Mouse (Mus musculus): ENCODE measurements around the gene Akap13. TPM values are rescaled to one million over a fixed set of nuclear protein-coding genes. Genes with fewer than 3 reads are reported as not detected.
"Not testable (repeated sequence)": the region's sequence is repeated elsewhere in the genome, so short reads cannot be mapped to it uniquely, and the experiment has no call there.

The Akap13 gene
- total and polyA plus RNA-seq, 3 experiments: 11.4 to 32.5 (median 27.7) TPM

GRCm38 (mm10) chr7:75789746-75790145 lies 334.4 kb downstream of the Akap13 start:
- H3K4me2 ChIP-seq (ENCODE audit: insufficient read depth, low read depth, poor library complexity, severe bottlenecking): no peak overlapping the region
- no peaks in the 10 kb centered on the region for H3K9me3 ChIP-seq (replicated peaks; ENCODE audit: low read length)
- H3K79me2 ChIP-seq (replicated peaks; ENCODE audit: control insufficient read depth, extremely low read depth, insufficient read depth, poor library complexity, severe bottlenecking): no peaks in the 10 kb centered on the region
- TF ChIP-seq ELF1 (IDR thresholded peaks at IDR 0.05; ENCODE audit: low read depth, low read length) (no peak), KAT2A (IDR thresholded peaks at IDR 0.05; ENCODE audit: insufficient replicate concordance, low read length) (no peak), MXI1 (IDR thresholded peaks at IDR 0.05; ENCODE audit: low read depth, low read length) (no peak), SIN3A (IDR thresholded peaks at IDR 0.05; ENCODE audit: low read length) (no peak), HCFC1 (IDR thresholded peaks at IDR 0.05; ENCODE audit: low read depth, low read length) (no peak), MAFK (IDR thresholded peaks at IDR 0.05; ENCODE audit: insufficient replicate concordance, low read length) (no peak), USF1 (IDR thresholded peaks at IDR 0.05; ENCODE audit: low read depth, low read length) (no peak), ZNF384 (IDR thresholded peaks at IDR 0.05; ENCODE audit: low read depth, low read length) (no peak), TBP (conservative IDR thresholded peaks at IDR 0.05; ENCODE audit: low read depth, low read length) (no peak)
- H3K4me3 ChIP-seq (replicated peaks in 1 of 3; ENCODE audit: low read depth in 2 of 3, low read length in 2 of 3, poor library complexity in 1 of 3): no peak overlapping the region
- H3K36me3 ChIP-seq (replicated peaks in 1 of 2; ENCODE audit: control insufficient read depth in 1 of 2, insufficient read depth in 1 of 2, low read length in 1 of 2): no peaks in the 10 kb centered on the region
- no peak for DNase-seq (ENCODE audit: extremely low read depth)
- dilution Hi-C loops (cut with MboI; ENCODE audit: extremely low pct_ligation_motif_present, extremely low pct_unique_long_range_greater_than_20kb, low sequenced_read_pairs): no loop called here
- no peak overlapping the region for H3K9ac ChIP-seq (ENCODE audit: insufficient read depth, low read depth)
- H3K27me3 ChIP-seq (replicated peaks): no peaks in the 10 kb centered on the region
- H3K27ac ChIP-seq (ENCODE audit: insufficient read depth, low read depth): no peak overlapping the region
- in situ Hi-C loops (cut with MboI; ENCODE audit: low pct_ligation_motif_present, low pct_unique_long_range_greater_than_20kb, low sequenced_read_pairs): no loop called here
- H3K4me1 ChIP-seq (ENCODE audit: control insufficient read depth in 1 of 2, insufficient read depth in 2 of 2): peaks cover 22 to 81% of the 10 kb centered on the region in 2 experiments

GRCm38 (mm10) chr7:75791092-75791837 lies 335.9 kb downstream of the Akap13 start:
- H3K9ac ChIP-seq (ENCODE audit: insufficient read depth, low read depth); dilution Hi-C loops (cut with MboI; ENCODE audit: extremely low pct_ligation_motif_present, extremely low pct_unique_long_range_greater_than_20kb, low sequenced_read_pairs); H3K27ac ChIP-seq (ENCODE audit: insufficient read depth, low read depth); H3K9me3 ChIP-seq (replicated peaks; ENCODE audit: low read length); H3K79me2 ChIP-seq (replicated peaks; ENCODE audit: control insufficient read depth, extremely low read depth, insufficient read depth, poor library complexity, severe bottlenecking); H3K4me3 ChIP-seq (replicated peaks in 1 of 3; ENCODE audit: low read depth in 2 of 3, low read length in 2 of 3, poor library complexity in 1 of 3); H3K36me3 ChIP-seq (replicated peaks in 1 of 2; ENCODE audit: control insufficient read depth in 1 of 2, insufficient read depth in 1 of 2, low read length in 1 of 2); H3K4me2 ChIP-seq (ENCODE audit: insufficient read depth, low read depth, poor library complexity, severe bottlenecking); in situ Hi-C loops (cut with MboI; ENCODE audit: low pct_ligation_motif_present, low pct_unique_long_range_greater_than_20kb, low sequenced_read_pairs); DNase-seq (ENCODE audit: extremely low read depth); H3K27me3 ChIP-seq (replicated peaks): not testable (repeated sequence)
- peaks cover 18 to 80% of the 10 kb centered on the region in 2 experiments for H3K4me1 ChIP-seq (ENCODE audit: control insufficient read depth in 1 of 2, insufficient read depth in 2 of 2)

- Histone ChIP-seq H3K36me3 (replicated peaks in 1 of 2; ENCODE audit: control insufficient read depth in 1 of 2, insufficient read depth in 1 of 2, low read length in 1 of 2) (no peaks in the 10 kb centered on the region), H3K27ac (ENCODE audit: insufficient read depth, low read depth) (no peak overlapping the region), H3K9me3 (replicated peaks; ENCODE audit: low read length) (peaks cover 2% of the 10 kb centered on the region), H3K27me3 (replicated peaks) (no peaks in the 10 kb centered on the region), H3K4me2 (ENCODE audit: insufficient read depth, low read depth, poor library complexity, severe bottlenecking) (no peak overlapping the region), H3K9ac (ENCODE audit: insufficient read depth, low read depth) (no peak overlapping the region), H3K79me2 (replicated peaks; ENCODE audit: control insufficient read depth, extremely low read depth, insufficient read depth, poor library complexity, severe bottlenecking) (no peaks in the 10 kb centered on the region), H3K4me3 (replicated peaks in 1 of 3; ENCODE audit: low read depth in 2 of 3, low read length in 2 of 3, poor library complexity in 1 of 3) (no peak overlapping the region), H3K4me1 (ENCODE audit: control insufficient read depth in 1 of 2, insufficient read depth in 2 of 2) (peaks cover 11 to 67% of the 10 kb centered on the region in 2 experiments)
- no peak for DNase-seq (ENCODE audit: extremely low read depth)
- dilution Hi-C loops (cut with MboI; ENCODE audit: extremely low pct_ligation_motif_present, extremely low pct_unique_long_range_greater_than_20kb, low sequenced_read_pairs): no loop called here
- in situ Hi-C loops (cut with MboI; ENCODE audit: low pct_ligation_motif_present, low pct_unique_long_range_greater_than_20kb, low sequenced_read_pairs): no loop called here
- TF ChIP-seq NELFE (IDR thresholded peaks at IDR 0.05; ENCODE audit: low read depth, low read length) (no peak), USF1 (IDR thresholded peaks at IDR 0.05; ENCODE audit: low read depth, low read length) (no peak), CTCF (conservative IDR thresholded peaks at IDR 0.05 in 1 of 2, IDR thresholded peaks at IDR 0.05 in 1 of 2; ENCODE audit: low read depth in 2 of 2, low read length in 2 of 2) (no peak), MYC (IDR thresholded peaks at IDR 0.05; ENCODE audit: low read depth, low read length) (no peak), ZC3H11A (IDR thresholded peaks at IDR 0.05; ENCODE audit: low read depth, low read length) (no peak), POLR2AphosphoS2 (IDR thresholded peaks at IDR 0.05; ENCODE audit: low read depth, low read length) (no peak), POLR2A (IDR thresholded peaks at IDR 0.05; ENCODE audit: low read depth, low read length) (no peak), RCOR1 (conservative IDR thresholded peaks at IDR 0.05; ENCODE audit: low read depth, low read length) (no peak), SIN3A (IDR thresholded peaks at IDR 0.05; ENCODE audit: low read length) (no peak), CHD1 (IDR thresholded peaks at IDR 0.05; ENCODE audit: low read depth, low read length) (no peak), USF2 (conservative IDR thresholded peaks at IDR 0.05; ENCODE audit: low read depth, low read length) (no peak)
Measured at GRCm38 (mm10) chr7:75793091-75793490, 337.8 kb downstream of the Akap13 start.
